Mouse (Mus musculus) urinary bladder, adult 2 months (tissue): ENCODE measurements around the gene Tnip1. TPM values are rescaled to one million over a fixed set of nuclear protein-coding genes. Genes with fewer than 3 reads are reported as not detected.
A peak's percentile ranks its signal among the peaks of the same experiment; 100 is the strongest.

Experiments
- DNase-seq: peaks from one replicate; pipeline ENCODE4 v3.0.0; 2022; ENCODE audit warnings: low spot score
- polyA plus RNA-seq: library from polyadenylated mRNA; depleted of rRNA; stranded (reverse); fragments of >200 nt; gene quantifications from 2 replicates; pipeline ENCODE4 v1.2.3, GENCODE M21; 2012; rRNA removed

Gene Tnip1
- polyA plus RNA-seq, 1 experiment = 19.5 TPM

DNA sequence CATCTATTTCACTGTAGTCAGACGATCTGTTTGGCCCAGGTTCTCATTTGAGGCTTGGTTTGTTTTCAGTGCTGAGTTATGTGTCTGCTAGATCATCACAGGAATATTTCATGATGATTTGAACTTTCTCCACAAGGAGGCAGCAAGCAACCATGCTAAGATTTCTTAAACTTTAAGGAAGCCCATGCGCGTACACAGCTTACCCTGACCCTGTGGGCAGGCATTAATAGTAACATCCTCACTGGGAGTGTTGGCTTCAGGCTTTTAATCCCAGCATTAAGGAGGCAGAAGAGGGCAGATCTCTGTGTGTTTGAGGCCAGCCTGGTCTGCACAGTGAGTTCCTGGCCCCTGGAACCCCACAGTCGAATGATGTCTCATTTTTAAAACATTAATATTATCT, 83.3 kb downstream of the Tnip1 start:
- no peak for DNase-seq

GRCm38 (mm10) chr11:54878893-54879292, 83.8 kb downstream of the Tnip1 start:
- DNase-seq = no peak

DNA sequence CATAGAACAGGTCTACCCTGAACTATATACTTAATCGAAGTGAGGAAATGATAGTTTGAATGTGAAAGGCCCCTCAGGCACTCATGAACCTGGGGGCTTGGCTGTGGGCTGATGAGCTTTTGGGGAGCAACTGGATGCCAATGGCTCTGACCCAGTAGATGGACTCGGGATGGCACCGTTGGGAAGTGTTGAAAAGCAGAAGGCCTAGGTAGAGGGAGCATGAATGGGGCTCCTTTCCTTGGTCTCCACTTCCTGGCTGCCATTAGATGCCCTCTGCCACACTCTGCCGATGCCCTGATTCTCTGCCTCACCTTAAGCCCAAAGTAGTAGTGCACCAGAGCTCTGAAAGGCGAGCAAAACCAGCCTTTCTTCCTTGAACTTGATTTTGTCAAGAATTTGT, 86.7 kb downstream of the Tnip1 start:
- DNase-seq = no peak

DNA sequence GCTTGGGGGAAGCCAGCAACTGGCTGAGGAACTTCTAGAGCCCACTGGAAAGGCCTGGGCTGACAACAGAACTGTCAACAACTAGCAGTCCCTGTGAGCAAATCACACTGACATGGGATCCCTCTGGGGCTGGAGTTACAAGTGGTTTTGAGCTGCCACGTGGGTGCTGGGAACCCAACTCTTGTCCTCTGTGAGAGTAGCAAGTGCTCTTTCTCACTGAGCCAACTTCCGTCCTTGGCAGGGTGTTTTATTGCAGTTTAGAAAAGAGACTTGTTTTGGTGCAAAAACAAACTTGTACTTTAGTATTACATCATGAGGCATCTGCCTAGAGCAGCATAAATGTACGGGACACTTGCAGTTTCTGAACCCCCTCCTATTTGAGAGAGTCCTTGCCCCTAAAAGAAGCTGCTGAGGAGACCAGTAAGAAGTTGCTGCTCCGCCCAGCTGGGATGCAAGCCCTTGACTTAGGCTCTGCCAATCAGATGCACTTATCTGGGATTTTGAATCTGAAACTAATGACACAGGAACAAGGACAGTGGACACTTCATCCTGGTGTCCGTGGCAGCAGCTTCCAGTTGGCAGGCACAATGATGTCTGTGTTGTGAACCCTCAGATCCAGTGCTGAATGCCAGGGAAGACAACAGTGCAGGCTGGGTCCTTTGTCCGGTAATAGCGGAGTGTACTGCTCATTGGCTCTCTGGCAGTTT, 90.7 kb downstream of the Tnip1 start:
- DNase-seq = no peak

GRCm38 (mm10) chr11:54869318-54869717, 93.4 kb downstream of the Tnip1 start:
- no peak for DNase-seq

DNA sequence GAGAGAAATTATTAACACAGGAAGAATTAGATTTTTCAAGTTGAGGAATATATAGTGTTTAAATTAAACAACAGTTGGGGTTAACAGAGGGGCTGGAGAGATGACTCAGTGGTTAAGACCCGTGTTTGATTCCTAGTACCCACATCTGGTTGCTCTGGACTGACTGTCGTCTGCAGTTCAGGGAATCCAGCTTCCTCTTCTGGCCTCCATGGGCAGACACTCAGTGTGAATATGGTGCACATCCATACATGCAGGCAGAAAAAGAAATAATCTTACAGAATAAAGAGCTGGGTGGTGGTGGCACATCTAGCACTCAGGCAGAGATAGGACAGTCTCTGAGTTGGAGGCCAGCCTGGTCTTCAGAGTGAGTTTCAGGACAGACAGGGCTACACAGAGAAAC, 94.3 kb downstream of the Tnip1 start:
- DNase-seq = no peak

- no peak for DNase-seq
These were observed 94.7 kb downstream of the Tnip1 start for GRCm38 (mm10) chr11:54867903-54868434.

DNA sequence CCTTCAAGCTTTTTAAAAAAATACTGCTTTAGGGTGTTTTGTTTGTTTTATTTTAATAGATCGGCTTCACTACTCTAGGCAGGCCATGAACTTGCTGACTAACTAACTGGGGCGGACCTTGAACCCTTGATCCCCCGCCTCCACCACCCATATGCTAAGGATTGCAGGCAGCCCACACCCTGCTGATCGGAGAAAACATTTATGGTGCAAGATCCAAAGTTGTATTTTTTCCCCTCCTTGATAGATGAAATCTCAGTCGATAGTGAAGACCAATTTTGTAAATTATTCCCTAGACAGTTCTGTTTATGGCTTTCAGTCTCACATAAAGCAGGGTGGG, 95.7 kb downstream of the Tnip1 start:
- DNase-seq = no peak

DNA sequence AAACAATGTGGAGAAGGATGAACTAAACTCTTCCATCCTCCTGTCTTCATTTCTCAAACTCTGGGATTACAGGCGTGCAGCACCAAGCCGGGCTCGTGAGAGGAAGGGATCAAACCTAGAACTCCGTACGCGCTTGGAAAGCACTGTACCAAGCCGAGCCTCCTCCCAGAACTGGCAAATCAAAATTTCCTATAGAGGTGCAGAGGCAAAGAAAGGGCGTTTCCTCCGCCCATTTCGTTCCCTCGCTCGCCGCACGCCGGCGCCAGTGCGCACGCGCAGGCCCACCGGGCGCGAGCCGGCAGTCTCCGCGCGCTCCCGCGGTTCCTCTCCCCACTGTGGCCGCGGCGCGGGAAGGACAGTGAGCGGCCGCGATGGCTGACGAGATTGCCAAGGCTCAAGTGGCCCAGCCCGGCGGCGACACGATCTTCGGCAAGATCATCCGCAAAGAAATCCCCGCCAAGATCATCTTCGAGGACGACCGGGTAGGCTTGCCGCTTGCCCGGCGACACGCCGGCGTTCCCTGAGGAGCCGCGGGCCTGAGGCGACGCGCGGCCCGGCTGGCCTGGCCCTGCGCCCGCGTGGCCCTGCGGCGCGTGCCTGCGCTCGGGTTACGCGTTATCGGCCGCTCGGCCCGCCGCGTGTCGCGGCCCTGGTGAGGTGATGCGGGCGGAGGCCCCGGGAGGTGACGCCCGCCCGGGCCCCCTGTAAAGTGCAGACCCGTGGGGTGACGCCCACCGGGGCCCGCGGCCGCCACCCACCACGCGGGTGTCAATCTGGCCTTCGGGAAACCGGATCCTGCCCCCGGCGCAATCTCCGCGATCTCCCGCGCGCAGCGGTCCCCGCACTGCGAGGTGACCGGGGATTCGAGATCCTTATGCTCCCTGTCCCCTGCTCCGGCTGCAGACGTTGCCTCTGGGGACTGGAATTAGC, 96.3 kb downstream of the Tnip1 start, which contains the start of gene Hint1:
Gene Hint1, plus strand, starts transcription at position 265 of the 930 bp plus-strand sequence.
- peak; percentile 91 for DNase-seq

- DNase-seq = no peak
These were observed 97.2 kb downstream of the Tnip1 start for GRCm38 (mm10) chr11:54865330-54866085.

DNA sequence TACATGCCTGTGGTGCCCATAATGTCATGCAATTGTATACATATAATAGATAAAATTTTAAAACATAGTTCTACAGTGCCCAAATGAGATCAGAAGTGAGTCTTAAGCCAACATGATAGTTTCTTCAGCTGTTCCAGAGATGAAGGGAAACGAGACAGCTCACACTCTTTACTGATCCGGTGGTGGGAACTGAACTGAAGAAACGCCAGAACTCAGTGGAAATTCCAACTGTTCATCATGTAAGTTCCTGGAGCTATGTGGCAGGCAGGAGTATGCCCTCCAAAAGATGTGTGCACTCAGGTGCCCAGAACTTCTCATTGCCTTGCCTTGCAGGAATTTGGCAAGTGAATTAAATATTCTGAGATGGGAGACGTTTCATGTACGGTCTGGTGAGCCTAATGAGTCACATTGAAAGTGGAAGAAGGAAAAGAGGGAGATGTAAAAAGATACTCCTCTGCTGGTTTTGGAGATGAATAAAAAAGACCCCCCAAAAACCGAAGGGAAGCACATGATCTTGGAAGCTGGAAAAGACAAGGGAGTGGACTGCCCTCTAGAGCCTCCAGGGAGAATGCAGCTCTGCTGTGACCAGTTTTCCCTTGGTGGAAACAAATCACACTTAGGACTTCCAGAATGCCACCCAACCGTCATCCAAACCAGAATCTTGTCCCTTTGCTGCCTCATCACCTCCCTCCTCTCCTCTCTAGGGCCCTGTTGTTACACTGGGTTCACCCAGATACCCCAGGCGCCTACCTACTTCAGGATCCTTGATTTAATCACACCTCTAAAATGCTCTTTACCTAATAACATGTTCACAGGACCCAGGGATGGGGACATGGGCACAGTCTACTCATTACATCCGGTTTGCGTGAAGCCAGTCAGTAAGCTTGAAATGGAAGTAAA, 99.8 kb downstream of the Tnip1 start:
- DNase-seq = no peak

DNA sequence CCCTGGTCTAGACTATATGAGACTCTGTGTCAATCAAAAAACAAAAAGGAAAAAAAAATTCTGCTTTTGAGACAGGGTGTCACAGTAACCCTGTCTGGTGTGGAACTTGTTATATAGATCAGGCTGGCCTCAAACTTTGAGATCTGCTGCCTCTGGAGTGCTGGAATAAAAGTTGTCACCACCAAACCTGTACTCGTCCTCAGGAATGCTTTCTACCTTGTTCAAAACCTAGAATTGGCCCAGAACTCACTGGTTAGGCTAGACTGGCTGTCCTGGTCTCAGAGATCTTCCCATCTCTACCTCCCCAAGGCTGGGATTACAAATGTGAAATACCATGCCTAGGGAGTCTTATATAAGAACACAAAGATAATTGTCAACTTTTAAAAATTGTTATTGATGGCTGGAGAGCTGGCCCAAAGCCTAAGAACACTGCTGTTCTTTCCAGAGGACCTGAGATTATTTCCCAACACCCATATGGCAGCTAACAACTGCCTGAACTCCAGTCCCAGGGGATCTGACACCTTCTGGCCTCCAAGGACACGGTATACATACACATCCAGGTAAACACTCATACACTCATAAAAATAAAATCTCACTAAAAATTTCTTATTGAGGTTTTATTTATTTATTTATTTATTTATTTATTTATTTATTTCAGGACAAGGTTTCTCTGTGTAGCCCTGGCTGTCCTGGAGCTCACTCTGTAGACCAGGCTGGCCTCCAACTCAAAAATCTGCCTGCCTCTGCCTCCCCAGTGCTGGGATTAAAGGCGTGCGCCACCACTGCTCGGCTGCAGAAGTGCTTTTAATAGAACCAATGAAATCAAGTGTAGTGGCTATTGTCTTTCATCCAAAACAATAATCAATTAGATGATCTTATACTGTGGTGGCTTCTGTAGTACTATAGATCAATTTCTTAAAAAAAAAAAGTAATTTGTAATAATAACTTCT, 101.0 kb downstream of the Tnip1 start:
- DNase-seq = no peak

Other genes starting within 250 kb of the Tnip1 start
- gene Cdc42se2, start 175.2 kb downstream of the Tnip1 start, polyA plus RNA-seq = 23.9 and 26.4 TPM in 2 replicates
- 5.0 and 6.3 TPM in 2 replicates for gene Lyrm7, start 102.0 kb downstream of the Tnip1 start, polyA plus RNA-seq
- gene Hint1, start 96.5 kb downstream of the Tnip1 start, polyA plus RNA-seq = 453 and 489 TPM in 2 replicates
- gene Gpx3, start 60.5 kb downstream of the Tnip1 start, polyA plus RNA-seq = 53.0 and 110 TPM in 2 replicates
- gene Anxa6, start 70.5 kb upstream of the Tnip1 start, polyA plus RNA-seq = 204 and 234 TPM in 2 replicates
- 29.0 and 33.3 TPM in 2 replicates for gene Ccdc69, start 115.2 kb upstream of the Tnip1 start, polyA plus RNA-seq
- 47.0 and 62.2 TPM in 2 replicates for gene Gm2a, start 135.2 kb upstream of the Tnip1 start, polyA plus RNA-seq
- gene Slc36a3, start 188.8 kb upstream of the Tnip1 start, polyA plus RNA-seq = 0.06 TPM in 1 of 2 replicates, not detected in the other
- 3.1 and 4.5 TPM in 2 replicates for gene Slc36a2, start 222.2 kb upstream of the Tnip1 start, polyA plus RNA-seq
- gene Slc36a1, start 241.4 kb upstream of the Tnip1 start, polyA plus RNA-seq = 14.0 and 17.3 TPM in 2 replicates